Mouse (Mus musculus): ENCODE measurements around the gene Gatd1. TPM values are rescaled to one million over a fixed set of nuclear protein-coding genes. Genes with fewer than 3 reads are reported as not detected.

The Gatd1 gene
- polyA plus RNA-seq, 1 experiment: 41.5 TPM

- Histone ChIP-seq H3K4me3 (ENCODE audit: insufficient read depth, low read length) (no peak overlapping the region), H3K4me1 (ENCODE audit: control insufficient read depth, insufficient read depth, low read length) (no peaks in the 10 kb centered on the region), H3K27ac (ENCODE audit: insufficient read depth, low read length) (no peak overlapping the region)
- TF ChIP-seq CTCF (IDR thresholded peaks at IDR 0.05; ENCODE audit: borderline replicate concordance, insufficient read depth, low read length) (no peak), POLR2A (IDR thresholded peaks at IDR 0.05; ENCODE audit: low read depth, low read length) (no peak)
Observed at GRCm38 (mm10) chr7:141379584-141379983, 34.4 kb downstream of the Gatd1 start.

- H3K4me1 ChIP-seq (ENCODE audit: control insufficient read depth, insufficient read depth, low read length): peaks cover 3% of the 10 kb centered on the region; the same call in 1 of the 2 replicates
- H3K27ac ChIP-seq (ENCODE audit: insufficient read depth, low read length): no peak overlapping the region
- no peak overlapping the region for H3K4me3 ChIP-seq (ENCODE audit: insufficient read depth, low read length)
- TF ChIP-seq POLR2A (IDR thresholded peaks at IDR 0.05; ENCODE audit: low read depth, low read length): no peak
- no peak for TF ChIP-seq CTCF (IDR thresholded peaks at IDR 0.05; ENCODE audit: borderline replicate concordance, insufficient read depth, low read length)
Observed at GRCm38 (mm10) chr7:141374399-141374798, 39.5 kb downstream of the Gatd1 start.

GRCm38 (mm10) chr7:141373611-141374010, 40.3 kb downstream of the Gatd1 start:
- TF ChIP-seq CTCF (IDR thresholded peaks at IDR 0.05; ENCODE audit: borderline replicate concordance, insufficient read depth, low read length) (no peak), POLR2A (IDR thresholded peaks at IDR 0.05; ENCODE audit: low read depth, low read length) (no peak)
- no peak overlapping the region for H3K27ac ChIP-seq (ENCODE audit: insufficient read depth, low read length)
- H3K4me1 ChIP-seq (ENCODE audit: control insufficient read depth, insufficient read depth, low read length): peaks cover 3% of the 10 kb centered on the region; the same call in 1 of the 2 replicates
- H3K4me3 ChIP-seq (ENCODE audit: insufficient read depth, low read length): no peak overlapping the region

- no peak overlapping the region for H3K4me3 ChIP-seq (ENCODE audit: insufficient read depth, low read length)
- peaks cover 3% of the 10 kb centered on the region; the same call in 1 of the 2 replicates for H3K4me1 ChIP-seq (ENCODE audit: control insufficient read depth, insufficient read depth, low read length)
- no peak for TF ChIP-seq CTCF (IDR thresholded peaks at IDR 0.05; ENCODE audit: borderline replicate concordance, insufficient read depth, low read length)
- TF ChIP-seq POLR2A (IDR thresholded peaks at IDR 0.05; ENCODE audit: low read depth, low read length): no peak
- peak overlapping the region; percentile 98 for H3K27ac ChIP-seq (ENCODE audit: insufficient read depth, low read length)
Observed at GRCm38 (mm10) chr7:141371942-141372595, 41.9 kb downstream of the Gatd1 start.

GRCm38 (mm10) chr7:141369918-141370317, 44.0 kb downstream of the Gatd1 start:
- H3K27ac ChIP-seq (ENCODE audit: insufficient read depth, low read length): no peak overlapping the region
- TF ChIP-seq CTCF (IDR thresholded peaks at IDR 0.05; ENCODE audit: borderline replicate concordance, insufficient read depth, low read length) (no peak), POLR2A (IDR thresholded peaks at IDR 0.05; ENCODE audit: low read depth, low read length) (no peak)
- no peak overlapping the region for H3K4me3 ChIP-seq (ENCODE audit: insufficient read depth, low read length)
- H3K4me1 ChIP-seq (ENCODE audit: control insufficient read depth, insufficient read depth, low read length): peaks cover 3% of the 10 kb centered on the region; the same call in 1 of the 2 replicates

GRCm38 (mm10) chr7:141367358-141367757, 46.6 kb downstream of the Gatd1 start:
- TF ChIP-seq POLR2A (IDR thresholded peaks at IDR 0.05; ENCODE audit: low read depth, low read length) (no peak), CTCF (IDR thresholded peaks at IDR 0.05; ENCODE audit: borderline replicate concordance, insufficient read depth, low read length) (no peak)
- Histone ChIP-seq H3K4me3 (ENCODE audit: insufficient read depth, low read length) (no peak overlapping the region), H3K27ac (ENCODE audit: insufficient read depth, low read length) (no peak overlapping the region), H3K4me1 (ENCODE audit: control insufficient read depth, insufficient read depth, low read length) (peaks cover 3% of the 10 kb centered on the region; the same call in 1 of the 2 replicates)

- Histone ChIP-seq H3K27ac (ENCODE audit: insufficient read depth, low read length) (no peak overlapping the region), H3K4me1 (ENCODE audit: control insufficient read depth, insufficient read depth, low read length) (no peaks in the 10 kb centered on the region), H3K4me3 (ENCODE audit: insufficient read depth, low read length) (no peak overlapping the region)
- TF ChIP-seq CTCF (IDR thresholded peaks at IDR 0.05; ENCODE audit: borderline replicate concordance, insufficient read depth, low read length) (no peak), POLR2A (IDR thresholded peaks at IDR 0.05; ENCODE audit: low read depth, low read length) (no peak)
Observed at GRCm38 (mm10) chr7:141365049-141365445, 48.9 kb downstream of the Gatd1 start.

- Histone ChIP-seq H3K27ac (ENCODE audit: insufficient read depth, low read length) (no peak overlapping the region), H3K4me1 (ENCODE audit: control insufficient read depth, insufficient read depth, low read length) (no peaks in the 10 kb centered on the region), H3K4me3 (ENCODE audit: insufficient read depth, low read length) (no peak overlapping the region)
- TF ChIP-seq POLR2A (IDR thresholded peaks at IDR 0.05; ENCODE audit: low read depth, low read length) (no peak), CTCF (IDR thresholded peaks at IDR 0.05; ENCODE audit: borderline replicate concordance, insufficient read depth, low read length) (no peak)
Observed at GRCm38 (mm10) chr7:141364349-141365048, 49.4 kb downstream of the Gatd1 start.

GRCm38 (mm10) chr7:141363752-141364125, 50.2 kb downstream of the Gatd1 start:
- Histone ChIP-seq H3K27ac (ENCODE audit: insufficient read depth, low read length) (no peak overlapping the region), H3K4me1 (ENCODE audit: control insufficient read depth, insufficient read depth, low read length) (no peaks in the 10 kb centered on the region), H3K4me3 (ENCODE audit: insufficient read depth, low read length) (no peak overlapping the region)
- TF ChIP-seq POLR2A (IDR thresholded peaks at IDR 0.05; ENCODE audit: low read depth, low read length) (no peak), CTCF (IDR thresholded peaks at IDR 0.05; ENCODE audit: borderline replicate concordance, insufficient read depth, low read length) (no peak)

GRCm38 (mm10) chr7:141363106-141363751, 50.7 kb downstream of the Gatd1 start:
- Histone ChIP-seq H3K4me1 (ENCODE audit: control insufficient read depth, insufficient read depth, low read length) (no peaks in the 10 kb centered on the region), H3K4me3 (ENCODE audit: insufficient read depth, low read length) (no peak overlapping the region), H3K27ac (ENCODE audit: insufficient read depth, low read length) (no peak overlapping the region)
- TF ChIP-seq CTCF (IDR thresholded peaks at IDR 0.05; ENCODE audit: borderline replicate concordance, insufficient read depth, low read length) (peak; percentile 46; the same call in 1 of the 2 replicates), POLR2A (IDR thresholded peaks at IDR 0.05; ENCODE audit: low read depth, low read length) (no peak)
